Mouse (Mus musculus): ENCODE results near the gene Il11ra2. TPM values are rescaled to one million over a fixed set of nuclear protein-coding genes. Genes with fewer than 3 reads are reported as not detected.
"Not testable (repeated sequence)": the region's sequence is repeated elsewhere in the genome, so short reads cannot be mapped to it uniquely, and the experiment has no call there.

Gene Il11ra2
- total RNA-seq (2014; rRNA removed; ENCODE audit: low replicate concordance) (not detected in 2 replicates), polyA plus RNA-seq (2015; fragmentation: Nextera tagmentation; extraction: Ambion mirVana) (not detected in 2 replicates)

DNA sequence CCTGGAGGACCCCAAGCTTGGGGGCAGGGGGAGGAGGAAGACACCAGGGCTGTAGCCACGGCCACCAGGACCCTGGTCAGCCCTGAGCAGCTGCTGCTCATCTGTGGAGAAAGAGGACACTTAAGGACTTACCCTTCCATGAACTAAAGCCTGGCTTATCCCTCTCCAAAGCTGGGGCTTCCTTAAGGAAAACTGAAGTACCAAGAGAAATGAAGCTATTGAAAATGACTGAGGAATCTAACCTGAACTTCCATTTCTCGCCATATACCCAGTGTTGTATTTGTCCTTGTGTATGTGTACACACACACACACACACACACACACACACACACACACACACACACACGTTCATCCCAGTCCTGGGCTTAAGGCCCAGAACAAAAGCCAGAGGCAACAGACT is at the start of gene Il11ra2:
TSS of gene Il11ra2 (minus strand) at position 101 of the 400 bp plus-strand sequence.
- H3K4me3 ChIP-seq (ENCODE audit: low read depth, low read length); H3K27me3 ChIP-seq (ENCODE audit: control insufficient read depth, insufficient read depth, low read length); H3K36me3 ChIP-seq (replicated peaks; ENCODE audit: control insufficient read depth, insufficient read depth, low read length); H3K9ac ChIP-seq (replicated peaks; ENCODE audit: low read depth, low read length); H3K4me1 ChIP-seq (ENCODE audit: control insufficient read depth, insufficient read depth); DNase-seq (ENCODE audit: low spot score); H3K27ac ChIP-seq (ENCODE audit: low read depth); H3K4me2 ChIP-seq (ENCODE audit: low read depth, low read length); ATAC-seq (ENCODE audit: insufficient read depth, low read depth); H3K9me3 ChIP-seq (replicated peaks; ENCODE audit: control insufficient read depth, low read length): not testable (repeated sequence)
- WGBS = no CpG with 5 or more reads among the region's 3 CpGs

DNA sequence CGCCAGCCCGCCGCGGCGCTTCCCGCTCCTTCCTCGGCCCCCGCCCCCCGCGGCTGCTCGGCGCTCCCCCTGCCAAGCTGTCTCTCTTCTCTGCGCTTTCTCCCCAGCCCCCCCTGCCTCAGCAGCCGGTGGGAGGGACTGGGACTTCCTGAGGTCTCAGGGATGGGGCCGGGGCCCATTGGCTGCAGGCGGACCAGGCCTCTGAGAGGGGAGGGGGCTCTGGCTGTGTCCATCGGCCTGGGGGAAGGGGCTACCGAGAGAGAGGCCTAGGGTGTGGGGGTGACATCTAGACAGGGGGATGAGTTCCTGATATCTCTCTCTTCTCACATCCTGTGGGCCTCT is 20.5 kb upstream of the Il11ra2 start:
- H3K36me3 ChIP-seq (replicated peaks; ENCODE audit: control insufficient read depth, insufficient read depth, low read length); ATAC-seq (ENCODE audit: insufficient read depth, low read depth); H3K27me3 ChIP-seq (ENCODE audit: control insufficient read depth, insufficient read depth, low read length); H3K9ac ChIP-seq (replicated peaks; ENCODE audit: low read depth, low read length); H3K4me3 ChIP-seq (ENCODE audit: low read depth, low read length); H3K4me2 ChIP-seq (ENCODE audit: low read depth, low read length); DNase-seq (ENCODE audit: low spot score); H3K27ac ChIP-seq (ENCODE audit: low read depth); H3K4me1 ChIP-seq (ENCODE audit: control insufficient read depth, insufficient read depth); H3K9me3 ChIP-seq (replicated peaks; ENCODE audit: control insufficient read depth, low read length): not testable (repeated sequence)
- no CpG with 5 or more reads among the region's 18 CpGs for WGBS

DNA sequence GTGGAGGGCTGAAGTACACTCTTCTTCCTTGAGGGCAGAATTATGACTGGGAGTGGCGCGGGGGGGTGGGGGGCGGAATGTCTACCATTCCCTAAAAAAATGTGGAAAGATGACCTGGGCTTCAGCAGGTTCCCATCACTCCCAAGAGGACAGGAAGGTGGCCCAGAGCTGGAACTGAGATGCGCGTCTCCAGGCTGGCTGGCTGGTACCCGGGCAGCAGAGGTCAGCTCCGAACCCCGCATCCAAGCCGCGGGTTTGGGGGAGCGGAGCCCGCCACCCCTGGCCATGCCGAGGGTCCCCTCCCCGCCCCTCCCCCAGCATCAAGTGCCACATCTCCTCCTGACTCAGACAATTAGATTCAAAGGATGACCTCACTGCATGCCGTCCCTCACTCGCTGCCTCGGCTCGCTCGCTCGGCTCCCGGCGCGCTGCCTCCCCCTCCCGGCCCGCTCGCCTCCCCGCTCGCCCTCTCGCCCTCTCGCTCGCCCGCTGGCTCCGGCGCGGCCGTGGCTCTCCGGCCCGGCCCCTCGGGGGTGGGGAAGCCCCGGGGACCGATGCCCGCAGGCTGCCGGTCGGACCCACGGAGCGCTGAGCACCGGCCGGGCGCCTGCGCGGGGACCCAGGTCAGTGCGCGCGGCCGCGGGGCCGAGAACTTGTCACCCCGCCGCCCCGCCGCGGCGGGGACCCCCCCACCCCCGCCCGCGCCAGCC is 19.9 kb upstream of the Il11ra2 start:
- H3K27me3 ChIP-seq (ENCODE audit: control insufficient read depth, insufficient read depth, low read length); H3K4me3 ChIP-seq (ENCODE audit: low read depth, low read length); H3K36me3 ChIP-seq (replicated peaks; ENCODE audit: control insufficient read depth, insufficient read depth, low read length); H3K4me1 ChIP-seq (ENCODE audit: control insufficient read depth, insufficient read depth); H3K9ac ChIP-seq (replicated peaks; ENCODE audit: low read depth, low read length); H3K9me3 ChIP-seq (replicated peaks; ENCODE audit: control insufficient read depth, low read length); H3K27ac ChIP-seq (ENCODE audit: low read depth); ATAC-seq (ENCODE audit: insufficient read depth, low read depth); DNase-seq (ENCODE audit: low spot score); H3K4me2 ChIP-seq (ENCODE audit: low read depth, low read length): not testable (repeated sequence)
- WGBS = no CpG with 5 or more reads among the region's 66 CpGs

GRCm38 (mm10) chr4:42680374-42681356 is 19.0 kb upstream of the Il11ra2 start:
- not testable (repeated sequence) for H3K9me3 ChIP-seq (replicated peaks; ENCODE audit: control insufficient read depth, low read length); H3K36me3 ChIP-seq (replicated peaks; ENCODE audit: control insufficient read depth, insufficient read depth, low read length); H3K27me3 ChIP-seq (ENCODE audit: control insufficient read depth, insufficient read depth, low read length); ATAC-seq (ENCODE audit: insufficient read depth, low read depth); H3K4me2 ChIP-seq (ENCODE audit: low read depth, low read length); H3K9ac ChIP-seq (replicated peaks; ENCODE audit: low read depth, low read length); H3K4me3 ChIP-seq (ENCODE audit: low read depth, low read length); DNase-seq (ENCODE audit: low spot score); H3K4me1 ChIP-seq (ENCODE audit: control insufficient read depth, insufficient read depth); H3K27ac ChIP-seq (ENCODE audit: low read depth)
- WGBS = no CpG with 5 or more reads among the region's 32 CpGs

- H3K27me3 ChIP-seq (ENCODE audit: control insufficient read depth, insufficient read depth, low read length); H3K36me3 ChIP-seq (replicated peaks; ENCODE audit: control insufficient read depth, insufficient read depth, low read length); H3K27ac ChIP-seq (ENCODE audit: low read depth); H3K4me2 ChIP-seq (ENCODE audit: low read depth, low read length); H3K9me3 ChIP-seq (replicated peaks; ENCODE audit: control insufficient read depth, low read length); H3K4me1 ChIP-seq (ENCODE audit: control insufficient read depth, insufficient read depth); DNase-seq (ENCODE audit: low spot score); H3K4me3 ChIP-seq (ENCODE audit: low read depth, low read length); ATAC-seq (ENCODE audit: insufficient read depth, low read depth); H3K9ac ChIP-seq (replicated peaks; ENCODE audit: low read depth, low read length): not testable (repeated sequence)
- no CpG with 5 or more reads among the region's 7 CpGs for WGBS
Measured at GRCm38 (mm10) chr4:42679365-42679764, 17.7 kb upstream of the Il11ra2 start.

DNA sequence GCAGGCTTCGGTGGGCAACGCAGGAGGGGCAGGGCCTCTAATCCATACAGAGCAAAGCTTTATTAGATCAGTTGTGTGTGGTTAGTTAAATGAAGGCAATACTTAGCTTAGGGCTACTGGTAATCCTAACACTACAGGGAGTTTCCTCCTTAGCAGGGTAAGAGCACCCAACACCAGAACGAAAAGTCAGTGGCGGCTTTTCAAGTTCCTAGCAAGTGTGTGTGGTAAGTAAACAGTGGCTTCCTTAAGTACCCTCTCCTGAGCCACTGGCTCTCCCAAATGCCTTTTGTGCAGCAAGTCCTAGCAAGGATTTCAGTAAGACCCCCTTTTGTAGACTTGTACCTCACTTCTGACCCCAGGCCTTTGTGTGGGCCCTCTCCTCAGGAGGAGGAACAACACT is 13.7 kb upstream of the Il11ra2 start:
- H3K9ac ChIP-seq (replicated peaks; ENCODE audit: low read depth, low read length) = not testable (repeated sequence)
- no CpG with 5 or more reads among the region's 4 CpGs for WGBS

GRCm38 (mm10) chr4:42654951-42655350 is 6.7 kb downstream of the Il11ra2 start, which contains the start of gene Ccl27b:
Gene Ccl27b, plus strand, starts transcription at chr4:42655251.
- not testable (repeated sequence) for ATAC-seq (ENCODE audit: insufficient read depth, low read depth); H3K4me3 ChIP-seq (ENCODE audit: low read depth, low read length); H3K4me2 ChIP-seq (ENCODE audit: low read depth, low read length); H3K4me1 ChIP-seq (ENCODE audit: control insufficient read depth, insufficient read depth); H3K27me3 ChIP-seq (ENCODE audit: control insufficient read depth, insufficient read depth, low read length); DNase-seq (ENCODE audit: low spot score); H3K9me3 ChIP-seq (replicated peaks; ENCODE audit: control insufficient read depth, low read length); H3K27ac ChIP-seq (ENCODE audit: low read depth); H3K9ac ChIP-seq (replicated peaks; ENCODE audit: low read depth, low read length); H3K36me3 ChIP-seq (replicated peaks; ENCODE audit: control insufficient read depth, insufficient read depth, low read length)
- no CpG with 5 or more reads among the region's 9 CpGs for WGBS

More for the DNA sequence above, 13.7 kb upstream of the Il11ra2 start:
- H3K27me3 ChIP-seq (ENCODE audit: control insufficient read depth, insufficient read depth, low read length); H3K4me3 ChIP-seq (ENCODE audit: low read depth, low read length); H3K27ac ChIP-seq (ENCODE audit: low read depth); H3K4me2 ChIP-seq (ENCODE audit: low read depth, low read length); H3K4me1 ChIP-seq (ENCODE audit: control insufficient read depth, insufficient read depth); DNase-seq (ENCODE audit: low spot score); ATAC-seq (ENCODE audit: insufficient read depth, low read depth); H3K9me3 ChIP-seq (replicated peaks; ENCODE audit: control insufficient read depth, low read length); H3K36me3 ChIP-seq (replicated peaks; ENCODE audit: control insufficient read depth, insufficient read depth, low read length): not testable (repeated sequence)

GRCm38 (mm10) chr4:42629419-42629818 is 32.3 kb downstream of the Il11ra2 start, which contains the start of gene Gm2564:
Gene Gm2564, plus strand, starts transcription at chr4:42629719.
- WGBS = no CpG with 5 or more reads among the region's 8 CpGs
- H3K36me3 ChIP-seq (replicated peaks; ENCODE audit: control insufficient read depth, insufficient read depth, low read length); H3K4me3 ChIP-seq (ENCODE audit: low read depth, low read length); H3K27me3 ChIP-seq (ENCODE audit: control insufficient read depth, insufficient read depth, low read length); H3K9ac ChIP-seq (replicated peaks; ENCODE audit: low read depth, low read length); H3K4me1 ChIP-seq (ENCODE audit: control insufficient read depth, insufficient read depth); H3K4me2 ChIP-seq (ENCODE audit: low read depth, low read length); DNase-seq (ENCODE audit: low spot score); H3K27ac ChIP-seq (ENCODE audit: low read depth); H3K9me3 ChIP-seq (replicated peaks; ENCODE audit: control insufficient read depth, low read length); ATAC-seq (ENCODE audit: insufficient read depth, low read depth): not testable (repeated sequence)

All from heart, postnatal 0 days (tissue).